Mouse (Mus musculus): ENCODE measurements around the gene Nol10. TPM values are rescaled to one million over a fixed set of nuclear protein-coding genes. Genes with fewer than 3 reads are reported as not detected.

Nol10 gene
- polyA plus RNA-seq, 1 experiment from 2014 or later: 7.4 TPM

DNA sequence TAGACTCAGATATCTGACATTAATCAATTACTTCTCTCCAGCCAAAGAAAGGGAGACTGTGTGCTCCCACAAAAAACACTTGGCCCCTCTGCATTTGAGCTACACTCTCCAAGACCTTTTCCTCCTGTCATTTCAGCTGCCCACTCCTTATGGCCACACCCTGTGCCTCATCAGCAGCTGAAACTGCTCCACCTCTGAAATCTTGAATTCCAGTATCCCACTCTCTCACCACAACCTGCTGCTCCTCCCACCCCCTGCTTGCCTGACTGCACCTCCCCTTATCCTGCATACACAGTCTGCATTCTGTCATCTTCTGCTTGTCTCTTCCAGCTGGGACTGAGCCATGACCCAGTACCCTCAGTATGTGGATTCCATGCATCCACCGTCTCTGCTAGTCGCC lies 9.9 kb upstream of the Nol10 start:
- H3K9ac ChIP-seq (replicated peaks; ENCODE audit: low read depth): no peak overlapping the region
- WGBS: 62% methylated on average over 2 of the region's 2 CpGs
- ATAC-seq: no peak
- no peaks in the 10 kb centered on the region for H3K27me3 ChIP-seq (replicated peaks; ENCODE audit: insufficient read depth, low read length)
- H3K36me3 ChIP-seq (ENCODE audit: insufficient read depth, low read length): no peaks in the 10 kb centered on the region
- no peak for DNase-seq (ENCODE audit: low spot score)
- no peak overlapping the region for H3K27ac ChIP-seq (ENCODE audit: low read length)
- H3K4me1 ChIP-seq (ENCODE audit: insufficient read depth, low read depth, low read length): no peaks in the 10 kb centered on the region
- no peak overlapping the region for H3K4me3 ChIP-seq (ENCODE audit: low read depth, low read length)
- H3K4me2 ChIP-seq (replicated peaks; ENCODE audit: low read depth, low read length): no peak overlapping the region
- no peak for TF ChIP-seq CTCF (IDR thresholded peaks at IDR 0.05)
- no peaks in the 10 kb centered on the region for H3K9me3 ChIP-seq (ENCODE audit: low read length)

- no peak overlapping the region for H3K4me2 ChIP-seq (replicated peaks; ENCODE audit: low read depth, low read length)
- no peak overlapping the region for H3K27ac ChIP-seq (ENCODE audit: low read length)
- H3K27me3 ChIP-seq (replicated peaks; ENCODE audit: insufficient read depth, low read length): no peaks in the 10 kb centered on the region
- ATAC-seq (no peak), DNase-seq (ENCODE audit: low spot score) (no peak)
- no peaks in the 10 kb centered on the region for H3K9me3 ChIP-seq (ENCODE audit: low read length)
- H3K9ac ChIP-seq (replicated peaks; ENCODE audit: low read depth): no peak overlapping the region
- H3K36me3 ChIP-seq (ENCODE audit: insufficient read depth, low read length): no peaks in the 10 kb centered on the region
- no peak overlapping the region for H3K4me3 ChIP-seq (ENCODE audit: low read depth, low read length)
- H3K4me1 ChIP-seq (ENCODE audit: insufficient read depth, low read depth, low read length): no peaks in the 10 kb centered on the region
- TF ChIP-seq CTCF (IDR thresholded peaks at IDR 0.05): peak; percentile 53
- TF ChIP-seq EP300 (IDR thresholded peaks at IDR 0.05): no peak
- 50% methylated on average over 3 of the region's 3 CpGs for WGBS
These were observed 8.9 kb upstream of the Nol10 start for GRCm38 (mm10) chr12:17339114-17339905.

DNA sequence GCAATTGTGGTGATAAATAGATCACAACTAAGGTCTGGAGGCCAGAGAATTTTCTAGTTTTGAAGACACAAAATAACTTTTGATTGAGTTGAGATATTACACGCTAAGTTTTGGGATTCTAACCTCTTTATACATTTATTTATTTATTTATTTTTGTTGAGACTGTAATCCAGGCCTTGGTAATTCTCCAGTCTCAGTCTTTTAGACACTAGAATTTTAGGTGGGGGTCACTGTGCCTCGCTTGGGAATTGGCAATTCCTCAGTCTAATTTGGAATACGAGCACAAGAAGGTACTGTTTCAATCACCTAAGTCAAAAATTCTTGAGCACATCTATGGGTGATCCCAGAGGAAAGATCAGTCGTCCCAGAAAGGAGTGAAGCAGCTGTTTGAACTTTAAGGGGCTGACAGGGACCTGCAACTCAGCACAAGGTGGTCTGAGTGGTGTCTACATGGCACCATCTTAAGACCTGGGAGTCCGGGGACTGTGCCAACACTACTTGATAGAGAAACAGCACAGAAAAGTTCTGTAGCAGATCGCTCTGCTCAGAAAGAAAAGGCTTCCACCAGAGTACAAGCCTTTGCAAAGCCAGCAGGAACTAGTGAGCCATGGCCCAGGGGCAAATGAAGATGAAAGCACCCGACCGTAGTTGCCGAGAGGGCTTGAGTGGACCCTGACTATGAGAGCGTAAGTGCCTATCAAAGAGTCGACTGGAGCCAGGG lies 771 bp upstream of the Nol10 start:
- H3K27me3 ChIP-seq (replicated peaks; ENCODE audit: insufficient read depth, low read length): no peaks in the 10 kb centered on the region
- 28% methylated on average over 11 of the region's 11 CpGs for WGBS
- ATAC-seq: peak; percentile 59
- no peaks in the 10 kb centered on the region for H3K9me3 ChIP-seq (ENCODE audit: low read length)
- no peak for DNase-seq (ENCODE audit: low spot score)
- H3K4me2 ChIP-seq (replicated peaks; ENCODE audit: low read depth, low read length): peak overlapping the region; percentile 72
- H3K9ac ChIP-seq (replicated peaks; ENCODE audit: low read depth): peak overlapping the region; percentile 74
- H3K36me3 ChIP-seq (ENCODE audit: insufficient read depth, low read length): no peaks in the 10 kb centered on the region
- H3K4me1 ChIP-seq (ENCODE audit: insufficient read depth, low read depth, low read length): peaks cover 7% of the 10 kb centered on the region; the same call in 1 of the 2 replicates
- TF ChIP-seq EP300 (IDR thresholded peaks at IDR 0.05): no peak
- TF ChIP-seq CTCF (IDR thresholded peaks at IDR 0.05): no peak
- peak overlapping the region; percentile 70 for H3K4me3 ChIP-seq (ENCODE audit: low read depth, low read length)
- H3K27ac ChIP-seq (ENCODE audit: low read length): peak overlapping the region; percentile 73

DNA sequence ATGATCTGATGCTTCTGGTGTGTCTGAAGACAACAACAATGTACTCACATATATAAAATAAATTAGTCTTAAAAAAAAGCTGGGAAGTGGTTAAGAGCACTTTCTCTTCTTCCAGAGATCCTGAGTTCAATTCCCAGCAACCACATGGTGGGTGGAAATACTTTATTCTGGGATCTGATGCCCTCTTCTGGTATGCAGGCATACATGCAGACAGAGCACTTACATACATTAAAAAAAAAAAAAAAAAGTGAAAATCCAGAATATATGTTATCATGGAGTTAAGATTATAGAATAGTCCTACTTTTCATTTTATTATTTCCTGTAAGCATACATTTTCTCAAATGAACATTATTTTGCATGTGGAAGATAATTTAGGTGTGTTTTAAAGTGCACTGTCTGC lies 1.8 kb downstream of the Nol10 start:
- Histone ChIP-seq H3K27ac (ENCODE audit: low read length) (no peak overlapping the region), H3K4me2 (replicated peaks; ENCODE audit: low read depth, low read length) (no peak overlapping the region), H3K9me3 (ENCODE audit: low read length) (no peaks in the 10 kb centered on the region), H3K4me3 (ENCODE audit: low read depth, low read length) (no peak overlapping the region), H3K36me3 (ENCODE audit: insufficient read depth, low read length) (peaks cover under 1% of the 10 kb centered on the region; the same call in 1 of the 2 replicates), H3K4me1 (ENCODE audit: insufficient read depth, low read depth, low read length) (peaks cover 7% of the 10 kb centered on the region; the same call in 1 of the 2 replicates), H3K27me3 (replicated peaks; ENCODE audit: insufficient read depth, low read length) (no peaks in the 10 kb centered on the region), H3K9ac (replicated peaks; ENCODE audit: low read depth) (no peak overlapping the region)
- ATAC-seq: no peak
- no peak for TF ChIP-seq EP300 (IDR thresholded peaks at IDR 0.05)
- 0 out of 2 replicates have a peak, but pooled peaks have one; percentile 20 for TF ChIP-seq CTCF (IDR thresholded peaks at IDR 0.05)
- no peak for DNase-seq (ENCODE audit: low spot score)

GRCm38 (mm10) chr12:17356853-17357252 lies 8.6 kb downstream of the Nol10 start:
- WGBS: 78% methylated on average over 4 of the region's 4 CpGs
- Histone ChIP-seq H3K36me3 (ENCODE audit: insufficient read depth, low read length) (peaks cover 7% of the 10 kb centered on the region), H3K27me3 (replicated peaks; ENCODE audit: insufficient read depth, low read length) (no peaks in the 10 kb centered on the region), H3K4me3 (ENCODE audit: low read depth, low read length) (no peak overlapping the region), H3K4me2 (replicated peaks; ENCODE audit: low read depth, low read length) (no peak overlapping the region), H3K9me3 (ENCODE audit: low read length) (no peaks in the 10 kb centered on the region), H3K4me1 (ENCODE audit: insufficient read depth, low read depth, low read length) (no peaks in the 10 kb centered on the region), H3K9ac (replicated peaks; ENCODE audit: low read depth) (no peak overlapping the region), H3K27ac (ENCODE audit: low read length) (no peak overlapping the region)
- TF ChIP-seq CTCF (IDR thresholded peaks at IDR 0.05) (peak; percentile 49), EP300 (IDR thresholded peaks at IDR 0.05) (no peak)
- no peak for ATAC-seq
- DNase-seq (ENCODE audit: low spot score): no peak

DNA sequence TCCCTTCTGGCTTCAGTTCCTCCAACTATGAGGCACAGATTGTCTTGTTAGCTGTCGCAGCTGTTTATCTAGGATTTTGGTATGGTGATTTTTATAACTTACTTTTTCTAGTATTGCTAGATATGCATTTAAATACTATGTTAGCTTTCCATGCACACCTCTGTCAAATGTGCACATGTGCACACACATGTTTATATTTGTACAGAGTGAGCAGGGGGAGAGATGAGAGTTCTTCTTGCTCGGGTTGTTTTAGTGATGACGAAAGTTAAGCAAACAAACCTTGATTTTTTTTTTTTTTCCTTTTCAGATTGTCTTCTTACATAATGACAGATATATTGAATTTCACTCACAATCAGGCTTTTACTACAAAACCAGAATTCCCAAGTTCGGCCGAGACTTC lies 9.5 kb downstream of the Nol10 start:
- no peaks in the 10 kb centered on the region for H3K4me1 ChIP-seq (ENCODE audit: insufficient read depth, low read depth, low read length)
- H3K4me3 ChIP-seq (ENCODE audit: low read depth, low read length): no peak overlapping the region
- ATAC-seq (no peak), DNase-seq (ENCODE audit: low spot score) (no peak)
- no peaks in the 10 kb centered on the region for H3K27me3 ChIP-seq (replicated peaks; ENCODE audit: insufficient read depth, low read length)
- H3K9ac ChIP-seq (replicated peaks; ENCODE audit: low read depth): no peak overlapping the region
- H3K9me3 ChIP-seq (ENCODE audit: low read length): no peaks in the 10 kb centered on the region
- no peak overlapping the region for H3K4me2 ChIP-seq (replicated peaks; ENCODE audit: low read depth, low read length)
- no peak for TF ChIP-seq CTCF (IDR thresholded peaks at IDR 0.05)
- TF ChIP-seq EP300 (IDR thresholded peaks at IDR 0.05): no peak
- no peak overlapping the region for H3K27ac ChIP-seq (ENCODE audit: low read length)
- H3K36me3 ChIP-seq (ENCODE audit: insufficient read depth, low read length): peaks cover 13% of the 10 kb centered on the region
- 72% methylated on average over 5 of the region's 5 CpGs for WGBS

All from lung, postnatal 0 days (tissue).